Mouse (Mus musculus) left cerebral cortex, adult 8-10 months (tissue): ENCODE data around the gene Olfm2. TPM values are rescaled to one million over a fixed set of nuclear protein-coding genes. Genes with fewer than 3 reads are reported as not detected.
A peak's percentile ranks its signal among the peaks of the same experiment; 100 is the strongest.

Source experiments
- DNase-seq, 2 experiments: peaks; one replicate each; pipeline ENCODE4 v3.0.0; 2022; ENCODE audit warnings: low spot score in 2 of 2
- total RNA-seq, 4 experiments: library from RNA; stranded (reverse); gene quantifications; 2 replicates each; pipeline ENCODE4 v1.2.4; 2022

Gene Olfm2
- 100 to 1,000 TPM; 122 to 129 (median 125) TPM for total RNA-seq

- DNase-seq: no peak
These were observed at the start of gene Olfm2 for GRCm38 (mm10) chr9:20746017-20746660. TSS of gene Olfm2 (minus strand) at chr9:20746349.

- peak; percentile 21 to 62 for DNase-seq
These were observed 48.1 kb upstream of the Olfm2 start for GRCm38 (mm10) chr9:20794108-20794806.

GRCm38 (mm10) chr9:20790345-20790744 lies 44.2 kb upstream of the Olfm2 start:
- no peak for DNase-seq

DNA sequence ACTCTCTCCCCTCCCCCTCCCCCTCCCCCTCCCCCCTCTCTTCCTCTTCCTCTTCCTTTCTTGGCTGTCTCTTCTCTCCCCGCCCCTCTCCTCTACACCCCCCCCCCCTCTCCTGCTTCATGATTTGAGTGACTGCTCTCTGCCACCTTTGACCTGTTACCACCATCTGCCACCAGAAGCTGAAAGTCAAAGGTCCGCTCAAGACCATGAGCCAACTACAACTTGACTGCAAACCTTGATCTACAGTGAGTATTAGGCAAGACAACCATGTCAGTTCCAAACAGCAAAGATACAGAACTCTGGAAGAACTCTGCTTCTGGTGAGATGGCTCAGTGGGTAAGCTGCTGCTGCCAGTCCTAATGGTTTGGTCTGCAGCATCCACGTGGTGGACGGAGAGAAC lies 43.5 kb upstream of the Olfm2 start:
- no peak for DNase-seq

DNA sequence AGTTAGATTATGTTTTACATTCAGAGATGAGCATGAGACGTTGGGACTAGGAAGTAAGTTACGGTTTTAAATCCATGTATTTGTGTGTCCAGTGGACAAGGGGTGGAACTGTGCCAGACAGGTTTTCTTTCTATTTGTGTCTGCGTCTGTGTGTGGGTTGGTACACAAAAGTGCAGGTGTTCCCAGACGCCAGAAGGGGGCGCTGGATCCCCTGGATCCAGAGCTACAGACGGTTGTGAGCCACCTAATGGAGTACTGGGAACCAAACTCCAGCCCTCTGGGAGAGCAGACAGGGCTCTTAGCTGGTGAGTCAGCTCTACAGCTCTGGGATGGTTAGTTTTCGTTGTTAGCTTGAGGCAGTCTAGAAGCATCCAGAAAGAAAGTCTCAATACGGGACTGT lies 41.8 kb upstream of the Olfm2 start:
- DNase-seq: no peak

DNA sequence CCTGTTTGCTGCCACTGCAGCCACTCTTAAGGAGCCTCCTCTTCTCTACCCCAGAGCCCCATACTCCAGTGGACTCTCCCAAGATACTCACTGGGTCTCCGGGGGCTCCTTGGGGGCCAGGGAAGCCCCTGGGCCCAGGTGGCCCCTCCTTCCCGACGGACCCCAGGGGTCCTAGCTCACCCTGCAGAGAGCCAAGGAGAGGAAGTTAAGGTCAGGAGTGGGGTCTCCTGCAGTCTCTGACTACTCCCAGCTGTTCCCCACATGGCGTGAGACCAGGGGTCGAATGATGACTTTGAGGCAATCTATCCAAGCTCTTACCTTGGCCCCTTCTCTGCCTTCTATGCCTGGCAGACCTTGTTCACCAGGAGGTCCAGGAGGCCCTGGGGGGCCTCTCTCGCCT lies 38.9 kb upstream of the Olfm2 start:
- DNase-seq: no peak

DNA sequence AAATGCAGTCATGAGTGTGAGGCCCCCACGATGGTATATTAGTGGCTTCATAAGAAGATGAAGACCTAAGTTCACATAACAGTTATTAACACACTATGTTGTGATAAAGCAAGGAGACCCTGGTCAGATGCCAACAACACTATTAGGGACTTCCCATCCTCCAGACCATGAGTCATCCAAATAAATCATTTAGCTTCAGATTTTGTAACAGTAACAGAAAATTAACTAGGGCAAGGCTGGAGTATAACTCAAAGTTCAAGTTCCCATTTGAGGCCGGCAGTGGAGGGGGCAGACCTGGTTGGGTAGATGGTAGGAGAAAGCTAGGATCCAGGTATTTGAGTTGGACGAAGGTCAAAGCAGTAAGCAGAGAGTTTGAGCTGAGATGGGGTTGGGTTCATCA lies 35.1 kb upstream of the Olfm2 start:
- no peak for DNase-seq

- no peak for DNase-seq
These were observed 19.1 kb upstream of the Olfm2 start for GRCm38 (mm10) chr9:20765274-20765673.

GRCm38 (mm10) chr9:20763099-20763498 lies 16.9 kb upstream of the Olfm2 start:
- DNase-seq: no peak

GRCm38 (mm10) chr9:20762197-20762961 lies 16.2 kb upstream of the Olfm2 start:
- DNase-seq: no peak

DNA sequence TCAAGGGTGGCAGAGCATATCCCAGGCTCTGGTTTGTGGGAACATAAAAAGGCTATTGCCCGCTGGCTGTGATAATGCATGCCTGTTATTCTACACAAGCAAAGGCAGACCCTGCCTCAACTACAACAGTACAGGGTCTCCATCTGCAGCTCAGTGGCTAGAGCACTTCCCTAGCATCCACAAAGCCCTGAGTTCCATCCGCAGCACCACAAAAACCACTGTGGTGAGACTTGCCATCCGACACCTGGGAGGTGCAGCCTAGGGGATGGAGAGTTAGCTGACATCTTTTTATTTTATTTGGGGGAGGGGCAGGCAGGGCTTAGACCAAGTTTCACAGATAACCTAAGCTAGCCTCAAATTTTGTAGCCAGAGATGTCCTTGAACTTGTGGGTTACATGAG lies 15.2 kb upstream of the Olfm2 start:
- no peak for DNase-seq

DNA sequence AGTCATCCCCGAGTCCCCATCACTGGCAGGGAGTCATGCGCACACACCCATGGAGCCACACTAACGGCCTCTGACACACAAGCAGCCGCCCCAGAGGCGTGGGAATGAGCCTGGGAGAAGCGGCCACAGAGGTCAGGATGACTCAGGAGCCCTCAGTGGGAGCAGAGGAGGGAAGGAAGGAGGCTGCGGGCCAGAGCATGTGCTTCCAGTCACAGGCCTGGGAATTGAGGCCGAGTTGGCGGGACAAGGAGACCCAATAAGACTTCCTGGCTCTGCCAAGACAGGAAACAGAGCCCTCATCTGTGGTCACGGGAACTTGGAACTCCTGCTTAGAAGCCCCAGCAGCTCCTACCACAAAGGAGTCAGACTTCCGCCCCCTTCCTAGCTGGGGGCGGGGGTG lies 14.7 kb upstream of the Olfm2 start:
- DNase-seq: no peak

DNA sequence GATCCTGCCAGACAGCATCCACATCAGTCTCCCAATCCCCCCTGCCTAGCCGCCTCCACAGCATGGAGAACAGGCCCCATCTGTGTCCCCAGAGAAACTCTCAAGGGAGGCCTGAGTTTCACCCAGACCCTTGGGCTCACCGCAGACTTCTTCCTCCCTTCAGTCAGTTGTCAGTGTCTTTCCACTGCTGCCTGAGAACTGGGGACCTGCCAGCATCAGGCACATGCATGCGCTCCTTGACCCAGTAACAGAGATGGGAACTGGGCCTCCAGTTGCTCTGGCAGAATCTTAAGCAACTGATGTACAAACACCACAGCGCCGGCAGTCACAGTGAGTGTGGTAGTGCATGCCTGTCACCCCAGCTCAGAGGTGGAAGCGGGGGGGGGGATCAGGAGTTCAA lies 12.7 kb upstream of the Olfm2 start:
- DNase-seq: no peak

- DNase-seq: no peak
These were observed 12.1 kb upstream of the Olfm2 start for GRCm38 (mm10) chr9:20758243-20758642.

GRCm38 (mm10) chr9:20757087-20757955 lies 11.2 kb upstream of the Olfm2 start:
- DNase-seq: no peak

DNA sequence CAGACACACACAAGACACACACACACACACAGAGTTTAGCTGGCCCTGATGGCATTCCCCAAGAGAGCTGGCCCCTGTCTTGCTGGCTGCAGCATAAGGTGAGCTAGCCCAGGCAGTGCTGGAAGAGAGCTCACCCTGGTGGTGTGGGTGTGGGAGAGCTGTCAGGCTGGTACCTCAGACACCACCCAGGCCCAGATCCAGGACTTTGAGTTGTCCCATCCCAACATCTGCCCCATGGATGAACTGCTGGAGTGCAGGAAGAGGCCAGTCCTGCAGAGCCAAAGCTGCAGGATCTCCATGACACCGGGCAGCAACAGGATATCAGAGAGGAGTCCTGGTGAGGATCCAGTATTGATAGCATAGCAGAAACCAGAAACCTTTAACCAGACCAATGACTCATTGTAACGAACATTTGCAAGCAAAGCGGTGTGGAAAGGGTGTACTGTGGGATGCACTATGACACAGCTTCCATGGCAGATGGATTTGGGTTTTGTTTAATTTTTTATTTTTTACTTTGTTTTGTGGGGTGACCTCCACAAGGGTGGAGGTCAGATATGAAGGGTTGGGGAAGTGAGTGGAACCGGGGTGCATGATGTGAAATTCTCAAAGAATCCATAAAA lies 10.0 kb upstream of the Olfm2 start:
- no peak for DNase-seq

- DNase-seq: no peak
These were observed 8.2 kb upstream of the Olfm2 start for GRCm38 (mm10) chr9:20754335-20754734.

DNA sequence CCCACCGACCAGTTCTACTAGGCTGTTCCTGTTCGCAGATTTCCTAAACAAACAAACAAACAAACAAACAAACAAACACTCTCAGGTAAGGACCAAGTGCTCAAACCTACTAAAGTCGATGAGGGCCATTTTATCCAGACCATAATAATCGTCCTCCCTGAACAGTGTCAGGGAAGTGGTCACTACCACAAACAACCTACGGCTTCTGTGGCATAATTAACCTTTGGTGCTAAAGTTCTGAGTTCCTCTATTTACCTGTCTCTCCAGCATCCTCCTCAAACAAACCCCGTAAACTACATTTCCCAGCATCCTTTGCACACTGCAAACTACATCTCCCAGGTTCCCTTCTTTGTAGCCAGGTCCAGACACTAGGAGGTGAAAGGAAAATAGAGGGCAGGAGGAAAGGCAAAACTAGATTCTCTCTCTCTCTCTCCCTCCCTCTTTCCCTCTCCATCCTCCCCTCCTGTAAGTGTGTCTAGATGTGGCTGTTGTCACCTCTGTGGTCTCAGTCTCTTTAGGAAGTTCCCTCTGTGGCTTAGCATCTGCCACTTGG lies 5.4 kb upstream of the Olfm2 start:
- DNase-seq: no peak

DNA sequence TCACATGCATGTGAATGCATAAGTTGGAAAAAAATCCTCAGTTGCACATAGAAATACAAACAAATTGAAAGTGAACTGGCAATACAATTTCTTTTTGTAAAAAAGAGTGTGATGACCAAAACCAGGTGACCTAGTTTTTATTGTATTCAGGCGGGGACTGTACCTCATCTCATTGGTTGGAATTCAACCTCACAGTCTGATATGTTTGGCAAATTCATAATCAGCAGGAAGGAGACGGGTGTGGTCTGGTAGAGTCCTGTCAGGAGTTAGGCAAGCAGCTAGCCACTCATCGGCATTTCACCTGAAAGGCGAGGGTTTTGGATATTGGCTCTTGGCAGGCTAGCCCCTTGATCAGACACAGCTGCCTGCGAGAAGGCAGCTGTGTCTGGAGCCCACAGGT lies 3.1 kb upstream of the Olfm2 start:
- DNase-seq: no peak

GRCm38 (mm10) chr9:20748540-20748939 lies 2.4 kb upstream of the Olfm2 start:
- no peak for DNase-seq

DNA sequence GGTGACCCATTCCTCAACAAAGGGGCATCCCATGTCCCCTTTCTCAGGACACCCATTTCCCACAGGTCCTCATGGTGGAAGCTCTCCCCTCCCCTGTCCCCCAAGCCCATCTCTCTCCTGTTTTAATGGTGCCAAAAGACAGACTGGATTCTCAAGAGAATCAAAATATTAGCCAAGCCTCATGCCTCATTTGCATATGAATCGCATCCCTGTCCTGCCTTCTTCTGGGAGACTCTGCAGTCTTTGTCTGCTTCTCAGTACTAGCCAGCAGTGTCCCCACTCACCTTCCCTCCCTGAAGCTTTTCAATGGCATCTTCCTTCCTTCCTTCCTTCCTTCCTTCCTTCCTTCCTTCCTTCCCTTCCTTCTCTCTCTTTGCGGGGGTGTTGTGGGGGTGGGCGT lies 1.5 kb upstream of the Olfm2 start:
- no peak for DNase-seq
